Mouse (Mus musculus): ENCODE measurements around the gene Ttc39b. TPM values are rescaled to one million over a fixed set of nuclear protein-coding genes. Genes with fewer than 3 reads are reported as not detected.
"Not testable (repeated sequence)": the region's sequence is repeated elsewhere in the genome, so short reads cannot be mapped to it uniquely, and the experiment has no call there.

Ttc39b gene
- polyA plus RNA-seq, 1 experiment from 2014 or later, result 5.6 TPM

DNA sequence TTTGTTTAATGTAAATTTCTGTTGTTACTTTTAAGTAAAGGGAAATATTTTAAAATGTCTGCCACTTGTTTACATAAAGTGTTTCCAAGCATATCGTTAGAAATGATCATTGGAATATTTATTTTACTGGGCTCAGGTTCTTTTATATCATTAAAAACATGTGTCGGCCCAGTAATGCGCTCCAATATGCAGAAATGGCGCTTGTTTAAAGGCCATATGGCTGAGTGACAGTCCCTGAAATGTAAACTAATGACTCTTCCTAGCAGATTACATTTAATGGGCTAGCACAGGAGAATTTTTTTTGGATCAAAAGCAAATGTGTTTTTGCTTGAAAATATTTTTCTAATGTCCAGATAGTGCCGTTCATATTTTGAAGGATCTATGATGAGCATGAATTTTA lies 86.4 kb downstream of the Ttc39b start:
- no peak overlapping the region for H3K4me3 ChIP-seq
- H3K27ac ChIP-seq, result no peak overlapping the region
- no peak for ATAC-seq (ENCODE audit: insufficient number of reproducible peaks, low FRiP score, low TSS enrichment, low read depth)
- H3K27me3 ChIP-seq, result no peaks in the 10 kb centered on the region
- no peaks in the 10 kb centered on the region for H3K9me3 ChIP-seq
- H3K4me1 ChIP-seq, result peaks cover 12% of the 10 kb centered on the region; the same call in 1 of the 2 replicates
- no peak overlapping the region for H3K9ac ChIP-seq
- H3K4me2 ChIP-seq, result no peak overlapping the region
- no peaks in the 10 kb centered on the region for H3K36me3 ChIP-seq
- WGBS, result 53% methylated on average over 5 of the region's 5 CpGs

DNA sequence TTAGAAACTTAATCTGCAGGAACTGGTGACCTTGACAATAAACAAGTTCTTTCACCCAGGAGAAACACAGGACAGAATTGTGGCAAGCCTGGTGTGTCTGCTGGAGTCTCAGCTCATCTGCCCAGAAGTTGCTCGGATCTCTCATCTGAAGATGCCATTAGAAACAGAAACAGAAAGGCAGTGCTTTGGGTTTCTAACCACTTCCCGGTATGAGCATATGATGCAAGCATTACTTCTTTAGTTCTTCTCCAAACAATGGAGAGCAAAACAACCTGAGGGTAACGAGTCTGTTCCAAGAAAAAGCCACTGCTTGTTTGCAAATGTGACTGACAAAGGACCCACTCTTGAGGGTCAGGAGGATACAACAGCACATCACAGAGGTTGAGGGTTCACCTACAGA lies 88.8 kb downstream of the Ttc39b start:
- H3K27me3 ChIP-seq; H3K27ac ChIP-seq; H3K9me3 ChIP-seq; H3K9ac ChIP-seq; ATAC-seq (ENCODE audit: insufficient number of reproducible peaks, low FRiP score, low TSS enrichment, low read depth); H3K4me3 ChIP-seq; H3K36me3 ChIP-seq; H3K4me2 ChIP-seq: not testable (repeated sequence)
- peaks cover 12% of the 10 kb centered on the region; the same call in 1 of the 2 replicates for H3K4me1 ChIP-seq
- WGBS, result 80% methylated on average over 2 of the region's 3 CpGs

DNA sequence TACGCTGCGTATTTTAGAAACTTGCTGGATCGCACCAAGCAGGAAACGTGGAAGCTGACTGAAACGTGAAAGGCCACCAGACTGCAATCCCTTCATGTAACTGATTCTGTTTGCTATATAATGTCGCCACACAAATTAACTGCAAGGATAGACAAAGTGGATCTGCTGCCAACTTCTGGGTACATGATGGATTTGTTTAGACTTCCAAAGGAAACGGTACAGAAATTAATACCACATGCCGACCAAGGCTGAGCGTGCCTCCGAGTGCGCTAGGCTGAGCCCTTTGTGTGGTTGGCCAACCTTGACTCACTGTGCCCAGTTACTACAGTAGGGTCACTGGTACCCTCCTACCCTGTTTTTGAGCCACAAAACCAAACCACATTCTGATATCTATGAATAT lies 89.3 kb downstream of the Ttc39b start:
- WGBS, result 45% methylated on average over 11 of the region's 11 CpGs
- no peak overlapping the region for H3K27ac ChIP-seq

DNA sequence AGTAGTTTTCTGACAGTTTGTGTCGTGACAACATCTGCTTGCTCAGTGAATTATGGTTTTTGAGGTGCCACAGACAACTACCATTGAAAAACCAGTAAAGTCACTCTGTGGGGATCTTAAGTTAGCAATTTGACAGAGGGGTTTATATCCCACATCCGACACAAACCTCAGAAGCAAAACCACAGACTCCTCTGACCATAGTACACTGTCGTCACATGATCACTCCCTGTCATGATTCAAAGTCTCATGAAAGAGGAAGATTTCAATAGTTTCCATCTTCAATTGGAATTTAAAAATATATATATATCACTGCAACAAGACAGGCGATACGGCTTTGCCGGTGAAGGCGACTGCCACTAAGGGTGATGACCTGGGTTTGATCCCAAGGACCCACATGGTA lies 89.9 kb downstream of the Ttc39b start:
- Histone ChIP-seq H3K27ac (no peak overlapping the region), H3K4me2 (no peak overlapping the region)
- no peak for ATAC-seq (ENCODE audit: insufficient number of reproducible peaks, low FRiP score, low TSS enrichment, low read depth)

More for the DNA sequence above, 89.3 kb downstream of the Ttc39b start:
- Histone ChIP-seq H3K9me3 (no peaks in the 10 kb centered on the region), H3K4me3 (no peak overlapping the region), H3K36me3 (no peaks in the 10 kb centered on the region), H3K27me3 (no peaks in the 10 kb centered on the region), H3K4me1 (peaks cover 12% of the 10 kb centered on the region; the same call in 1 of the 2 replicates), H3K4me2 (no peak overlapping the region), H3K9ac (no peak overlapping the region)
- 0 out of 2 replicates have a peak, but pooled peaks have one; percentile 19 for ATAC-seq (ENCODE audit: insufficient number of reproducible peaks, low FRiP score, low TSS enrichment, low read depth)

DNA sequence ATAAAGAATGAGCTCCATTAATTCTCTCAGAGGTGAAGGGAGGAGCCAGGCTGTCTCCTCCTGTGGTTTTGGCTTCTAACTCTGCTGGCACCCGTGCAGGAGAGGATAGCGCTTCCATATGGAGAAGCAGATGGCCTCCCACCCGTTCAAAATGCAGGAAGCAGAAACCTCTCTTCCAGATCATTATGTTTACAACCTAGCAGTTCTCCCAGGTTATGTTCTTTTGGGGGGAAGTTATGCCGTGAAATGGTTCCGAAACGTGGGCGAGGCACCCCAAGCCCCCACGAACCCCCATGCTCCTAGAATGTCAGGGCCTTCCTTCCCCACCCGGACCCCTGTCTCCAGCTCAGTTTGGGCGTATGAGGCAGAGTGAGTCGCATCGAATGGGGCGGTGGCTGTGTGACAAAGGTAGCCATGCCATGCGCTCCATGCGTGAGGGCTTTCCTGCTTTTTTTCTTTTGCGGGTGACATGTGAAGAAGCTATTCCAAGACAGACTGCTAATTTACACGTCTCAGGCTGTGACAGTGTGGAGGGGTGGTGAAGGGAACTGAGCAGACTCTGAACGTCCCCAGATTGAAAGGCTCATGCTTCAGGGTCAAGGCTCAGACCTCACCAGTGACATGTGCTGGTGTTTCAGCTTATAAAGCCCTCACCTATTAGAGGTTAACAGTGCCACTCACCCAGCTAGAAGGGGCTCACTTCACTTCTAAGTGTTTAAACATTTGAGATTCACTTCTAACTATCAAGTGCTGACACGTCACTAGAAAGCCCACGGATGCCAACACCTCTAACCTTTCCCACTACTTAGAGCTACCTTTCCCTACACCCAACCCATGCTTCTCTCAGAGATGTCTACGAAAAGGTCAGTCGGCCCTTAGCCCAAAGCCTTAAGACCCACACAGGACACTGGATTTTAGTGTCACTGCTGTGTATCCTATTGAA lies 90.6 kb downstream of the Ttc39b start:
- ATAC-seq (ENCODE audit: insufficient number of reproducible peaks, low FRiP score, low TSS enrichment, low read depth), result no peak
- Histone ChIP-seq H3K27me3 (no peaks in the 10 kb centered on the region), H3K9ac (no peak overlapping the region), H3K9me3 (no peaks in the 10 kb centered on the region), H3K4me3 (no peak overlapping the region), H3K4me1 (peaks cover 12% of the 10 kb centered on the region; the same call in 1 of the 2 replicates), H3K36me3 (no peaks in the 10 kb centered on the region), H3K27ac (no peak overlapping the region), H3K4me2 (no peak overlapping the region)
- 59% methylated on average over 22 of the region's 22 CpGs for WGBS

More for the DNA sequence above, 89.9 kb downstream of the Ttc39b start:
- no peaks in the 10 kb centered on the region for H3K27me3 ChIP-seq
- H3K4me1 ChIP-seq, result peaks cover 12% of the 10 kb centered on the region; the same call in 1 of the 2 replicates
- no peaks in the 10 kb centered on the region for H3K36me3 ChIP-seq
- no peak overlapping the region for H3K4me3 ChIP-seq
- 80% methylated on average over 7 of the region's 7 CpGs for WGBS
- H3K9me3 ChIP-seq, result no peaks in the 10 kb centered on the region
- H3K9ac ChIP-seq, result no peak overlapping the region

DNA sequence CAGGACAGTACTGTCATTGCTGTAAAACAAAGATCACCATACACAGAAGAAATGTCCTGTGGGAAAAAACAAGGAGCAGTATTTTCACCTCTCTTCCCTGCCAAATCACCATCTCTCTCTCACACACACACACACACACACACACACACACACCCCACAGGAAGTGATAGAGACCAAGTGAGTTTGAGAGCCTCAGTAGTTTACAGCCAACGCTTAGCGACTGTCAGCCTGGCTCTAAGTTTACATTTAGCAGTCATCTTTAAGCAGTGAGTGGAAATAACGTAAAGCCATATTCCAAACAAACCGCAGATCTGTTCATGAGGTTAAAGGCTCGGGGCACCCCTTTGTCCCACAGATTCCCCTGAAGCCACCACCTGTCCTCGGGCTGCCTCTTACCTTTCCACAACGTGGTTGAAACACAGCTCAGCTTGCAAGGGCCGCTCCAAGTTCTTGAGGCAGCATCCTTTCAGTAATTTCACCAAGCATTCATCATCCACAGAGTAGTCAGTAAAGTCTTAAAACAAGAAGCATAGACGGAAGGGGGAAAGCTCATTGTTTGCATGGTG lies 91.7 kb downstream of the Ttc39b start:
- H3K9ac ChIP-seq, result no peak overlapping the region
- WGBS, result 62% methylated on average over 9 of the region's 9 CpGs
- H3K4me3 ChIP-seq, result no peak overlapping the region
- ATAC-seq (ENCODE audit: insufficient number of reproducible peaks, low FRiP score, low TSS enrichment, low read depth), result no peak
- no peaks in the 10 kb centered on the region for H3K36me3 ChIP-seq
- no peak overlapping the region for H3K27ac ChIP-seq
- no peak overlapping the region for H3K4me2 ChIP-seq
- peaks cover 12% of the 10 kb centered on the region; the same call in 1 of the 2 replicates for H3K4me1 ChIP-seq
- H3K9me3 ChIP-seq, result no peaks in the 10 kb centered on the region
- no peaks in the 10 kb centered on the region for H3K27me3 ChIP-seq

DNA sequence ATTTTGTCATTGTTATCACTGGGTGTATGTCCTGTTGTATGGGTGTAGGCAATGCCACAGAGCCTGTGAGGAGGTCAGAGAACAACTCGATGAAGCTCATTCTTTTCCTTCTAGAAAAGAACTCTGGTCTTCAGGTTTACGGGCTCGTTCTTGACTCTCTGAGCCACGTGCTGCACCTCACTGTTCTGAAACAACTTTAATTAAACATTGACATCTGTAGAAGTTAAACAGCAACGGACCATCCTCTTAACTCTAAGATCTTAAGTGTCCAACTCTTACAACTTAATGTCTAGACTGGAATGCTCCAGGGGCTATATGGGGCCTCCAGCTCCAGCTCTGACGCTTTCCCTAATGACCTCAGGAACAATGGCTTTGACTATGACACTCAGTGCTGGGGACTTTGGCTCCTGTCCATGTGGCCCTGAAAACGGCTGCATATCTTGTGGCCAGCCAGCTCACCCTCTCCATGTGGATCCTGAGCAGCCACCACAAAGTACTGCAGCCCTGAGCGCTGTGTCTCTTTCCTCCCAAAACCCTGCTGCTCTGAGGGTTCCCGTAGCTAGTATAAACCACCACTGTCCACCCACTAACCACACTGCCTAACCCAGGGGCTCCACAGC lies 95.3 kb downstream of the Ttc39b start:
- peaks cover 8% of the 10 kb centered on the region; the same call in 1 of the 2 replicates for H3K4me1 ChIP-seq
- no peak for ATAC-seq (ENCODE audit: insufficient number of reproducible peaks, low FRiP score, low TSS enrichment, low read depth)
- H3K4me3 ChIP-seq, result no peak overlapping the region

DNA sequence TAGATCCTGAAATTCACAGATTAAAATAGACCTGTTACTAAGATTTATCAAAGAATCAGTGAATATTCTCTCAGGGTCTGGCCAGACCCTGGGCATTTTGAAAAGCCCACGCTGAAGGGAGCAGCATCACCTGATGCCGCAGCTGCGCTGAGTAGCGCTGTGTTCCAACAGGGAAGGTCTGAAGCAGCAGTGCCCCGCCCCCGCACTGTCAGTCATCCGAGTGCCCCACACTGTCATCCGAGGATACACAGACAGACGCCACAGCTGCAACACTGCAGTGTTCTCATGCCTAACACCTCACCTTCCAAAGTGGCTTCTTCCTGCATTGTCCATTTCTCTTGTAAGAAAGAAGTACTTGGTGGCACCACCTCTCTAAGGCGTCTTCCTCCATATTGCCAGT lies 96.0 kb downstream of the Ttc39b start:
- Histone ChIP-seq H3K4me1 (peaks cover 2% of the 10 kb centered on the region; the same call in 1 of the 2 replicates), H3K36me3 (no peaks in the 10 kb centered on the region), H3K4me3 (no peak overlapping the region), H3K9me3 (no peaks in the 10 kb centered on the region), H3K9ac (no peak overlapping the region), H3K4me2 (no peak overlapping the region), H3K27me3 (no peaks in the 10 kb centered on the region), H3K27ac (no peak overlapping the region)
- WGBS, result 77% methylated on average over 10 of the region's 10 CpGs
- no peak for ATAC-seq (ENCODE audit: insufficient number of reproducible peaks, low FRiP score, low TSS enrichment, low read depth)

More for the DNA sequence above, 95.3 kb downstream of the Ttc39b start:
- WGBS, result 56% methylated on average over 9 of the region's 9 CpGs
- H3K27me3 ChIP-seq, result no peaks in the 10 kb centered on the region
- no peak overlapping the region for H3K27ac ChIP-seq
- no peaks in the 10 kb centered on the region for H3K9me3 ChIP-seq
- no peak overlapping the region for H3K9ac ChIP-seq
- no peaks in the 10 kb centered on the region for H3K36me3 ChIP-seq
- no peak overlapping the region for H3K4me2 ChIP-seq

DNA sequence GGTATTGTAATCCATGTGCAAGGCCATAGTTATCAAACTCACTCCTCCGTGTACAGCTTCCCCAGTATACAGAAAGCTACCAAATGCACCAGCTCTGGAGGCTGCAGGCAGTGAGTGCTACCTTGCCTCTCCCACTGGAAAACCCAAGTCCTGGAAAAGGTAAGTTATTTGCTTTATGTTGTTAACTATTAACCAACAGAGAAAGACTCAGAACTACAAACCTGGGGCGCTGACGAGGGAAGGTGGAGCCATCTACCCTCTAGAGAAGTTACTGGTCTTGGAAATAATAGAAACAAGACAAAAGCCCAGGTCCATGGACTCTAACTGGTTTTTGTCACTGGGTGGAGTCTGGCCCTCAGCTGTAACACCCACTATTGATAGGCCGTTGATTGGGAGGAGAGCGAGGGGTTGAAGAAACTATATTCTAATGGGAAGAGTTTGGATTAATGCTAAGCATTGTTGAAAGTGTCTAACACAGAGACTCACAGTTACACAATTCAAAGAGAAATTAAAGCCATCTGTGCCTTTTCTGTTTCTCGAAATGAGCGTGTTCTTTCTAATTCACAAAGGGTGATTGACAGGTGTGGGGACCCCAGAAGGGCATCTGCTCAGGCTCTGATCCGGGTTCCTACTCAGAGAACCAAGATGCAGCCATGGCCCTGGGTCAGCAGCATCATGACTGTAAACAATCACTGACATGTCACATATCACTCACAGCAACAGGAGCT lies 98.3 kb downstream of the Ttc39b start:
- Histone ChIP-seq H3K36me3 (no peaks in the 10 kb centered on the region), H3K9ac (no peak overlapping the region), H3K4me2 (no peak overlapping the region), H3K27me3 (no peaks in the 10 kb centered on the region), H3K4me3 (no peak overlapping the region), H3K27ac (no peak overlapping the region), H3K9me3 (no peaks in the 10 kb centered on the region), H3K4me1 (no peaks in the 10 kb centered on the region)
- WGBS, result 74% methylated on average over 8 of the region's 8 CpGs
- no peak for ATAC-seq (ENCODE audit: insufficient number of reproducible peaks, low FRiP score, low TSS enrichment, low read depth)

DNA sequence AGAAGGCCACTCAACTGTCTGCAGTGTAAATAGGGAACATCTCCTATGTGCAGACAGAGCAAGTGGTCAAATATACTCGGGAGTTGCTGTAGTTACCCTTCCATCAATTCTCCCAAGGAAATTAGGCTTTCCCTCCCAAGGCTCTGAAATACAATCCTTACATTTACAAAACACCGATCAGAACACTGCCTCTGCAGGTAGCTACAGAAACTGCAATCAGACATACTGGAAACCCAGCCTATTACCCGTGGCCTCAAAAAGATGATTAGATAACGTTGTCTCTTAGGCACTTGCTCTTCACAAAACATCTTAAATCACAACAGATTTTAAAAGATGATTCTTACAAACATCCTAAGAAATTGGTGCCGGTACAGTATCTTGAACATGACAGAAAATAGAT lies 99.8 kb downstream of the Ttc39b start:
- Histone ChIP-seq H3K9me3 (no peaks in the 10 kb centered on the region), H3K36me3 (no peaks in the 10 kb centered on the region), H3K27me3 (no peaks in the 10 kb centered on the region), H3K27ac (no peak overlapping the region), H3K4me1 (no peaks in the 10 kb centered on the region), H3K9ac (no peak overlapping the region), H3K4me3 (no peak overlapping the region), H3K4me2 (no peak overlapping the region)
- whole genome bisulfite sequencing, result 43% methylated on average over 5 of the region's 5 CpGs
- no peak for ATAC-seq (ENCODE audit: insufficient number of reproducible peaks, low FRiP score, low TSS enrichment, low read depth)

DNA sequence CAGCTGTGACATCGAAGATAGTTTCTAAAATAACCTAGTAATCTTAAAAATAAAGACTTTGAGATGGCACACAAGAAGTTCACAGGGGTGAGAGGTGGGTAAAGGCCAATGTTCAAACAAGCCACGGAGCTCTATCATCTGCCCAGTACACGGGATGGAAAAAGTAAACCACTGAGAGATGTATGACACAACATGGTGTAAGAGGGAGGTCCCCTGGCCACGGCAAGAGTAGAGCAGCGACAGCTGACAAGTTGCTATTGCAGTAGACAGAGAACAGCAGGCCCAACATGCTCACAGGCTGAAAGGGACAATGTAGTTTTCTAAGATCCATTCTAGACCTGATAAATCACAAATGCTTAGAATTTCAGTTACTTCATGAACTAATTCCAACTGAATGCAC lies 100.9 kb downstream of the Ttc39b start:
- ATAC-seq (ENCODE audit: insufficient number of reproducible peaks, low FRiP score, low TSS enrichment, low read depth), result no peak
- Histone ChIP-seq H3K4me2 (no peak overlapping the region), H3K4me1 (no peaks in the 10 kb centered on the region), H3K4me3 (no peak overlapping the region), H3K27me3 (no peaks in the 10 kb centered on the region), H3K27ac (no peak overlapping the region), H3K36me3 (no peaks in the 10 kb centered on the region), H3K9ac (no peak overlapping the region), H3K9me3 (no peaks in the 10 kb centered on the region)
- WGBS, result 79% methylated on average over 5 of the region's 5 CpGs

All from limb, embryonic 15.5 days (tissue).